Mouse (Mus musculus) lung, postnatal 0 days (tissue): ENCODE data around the gene Abca2.

Experiments used
- CTCF ChIP-seq: IDR thresholded peaks from 2 replicates; pipeline ENCODE4 v1.5.1; 2016; ENCODE audit warnings: antibody characterized with exemption, mild to moderate bottlenecking
- EP300 ChIP-seq: IDR thresholded peaks from 2 replicates; pipeline ENCODE4 v1.6.1; 2016; ENCODE audit warnings: antibody characterized with exemption, mild to moderate bottlenecking, control low read depth

GRCm38 (mm10) chr2:25442682-25443081 lies 14.2 kb downstream of the Abca2 start:
- TF ChIP-seq CTCF, result no peak
- TF ChIP-seq EP300, result no peak
